Mouse (Mus musculus): Measurements from ENCODE around the gene Nol4l.

The Nol4l gene

DNA sequence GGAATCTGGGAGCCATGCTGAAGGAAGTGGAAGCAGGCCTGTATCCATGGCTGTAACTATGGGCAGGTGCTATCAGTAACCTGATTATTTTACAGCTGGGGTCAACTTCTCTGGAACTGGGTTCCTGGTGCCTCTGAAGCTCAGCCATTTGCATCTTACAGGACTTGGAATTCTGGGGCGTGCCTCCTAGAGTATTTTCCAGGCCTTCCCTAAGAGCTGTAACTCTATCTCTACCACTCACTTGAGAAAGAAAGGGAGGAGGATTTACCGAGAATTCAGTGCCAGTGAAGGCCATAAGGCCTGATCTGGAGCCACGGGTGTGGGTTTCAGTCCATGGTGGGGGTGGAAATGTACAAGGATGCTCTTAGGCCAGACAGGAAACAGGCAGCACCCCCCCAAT lies 88.5 kb downstream of the Nol4l start:
- no peak for DNase-seq

DNA sequence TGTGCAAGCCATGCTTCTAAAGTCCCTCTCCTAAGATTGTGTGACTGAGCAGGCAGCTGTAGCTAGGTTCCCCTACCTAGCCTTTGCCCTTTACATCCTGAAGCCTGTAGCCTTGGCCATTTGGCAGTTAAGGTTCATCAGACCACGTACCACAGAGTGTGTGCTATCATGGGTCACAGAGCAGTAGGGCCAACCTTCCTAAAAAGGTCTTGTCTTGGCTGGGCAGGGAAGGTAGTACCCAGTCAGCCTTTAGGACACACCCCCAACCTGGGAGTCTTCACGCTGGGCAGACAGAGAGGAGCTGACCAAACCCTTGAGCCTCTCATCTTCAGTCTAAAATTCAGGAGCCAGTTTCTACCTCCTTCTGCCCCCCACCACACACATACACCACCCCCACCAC lies 89.0 kb downstream of the Nol4l start:
- no peak for DNase-seq

DNA sequence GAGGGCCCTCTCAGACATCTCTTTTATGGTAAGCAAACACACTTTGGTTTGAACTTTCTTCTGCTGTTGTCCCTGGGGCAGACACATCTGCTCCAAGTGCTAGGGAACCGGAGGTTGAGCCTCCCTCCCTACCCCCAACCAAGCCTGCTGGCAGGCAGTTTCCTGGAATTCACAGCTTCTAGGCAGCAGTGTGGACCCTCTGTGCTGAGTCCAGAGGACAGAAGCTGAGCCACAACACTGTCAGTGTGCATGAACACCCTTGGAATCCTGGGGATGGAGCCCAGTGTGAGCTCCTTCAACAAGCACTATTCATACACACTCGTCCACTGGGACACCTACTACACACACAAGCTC lies 92.5 kb downstream of the Nol4l start:
- DNase-seq: no peak

DNA sequence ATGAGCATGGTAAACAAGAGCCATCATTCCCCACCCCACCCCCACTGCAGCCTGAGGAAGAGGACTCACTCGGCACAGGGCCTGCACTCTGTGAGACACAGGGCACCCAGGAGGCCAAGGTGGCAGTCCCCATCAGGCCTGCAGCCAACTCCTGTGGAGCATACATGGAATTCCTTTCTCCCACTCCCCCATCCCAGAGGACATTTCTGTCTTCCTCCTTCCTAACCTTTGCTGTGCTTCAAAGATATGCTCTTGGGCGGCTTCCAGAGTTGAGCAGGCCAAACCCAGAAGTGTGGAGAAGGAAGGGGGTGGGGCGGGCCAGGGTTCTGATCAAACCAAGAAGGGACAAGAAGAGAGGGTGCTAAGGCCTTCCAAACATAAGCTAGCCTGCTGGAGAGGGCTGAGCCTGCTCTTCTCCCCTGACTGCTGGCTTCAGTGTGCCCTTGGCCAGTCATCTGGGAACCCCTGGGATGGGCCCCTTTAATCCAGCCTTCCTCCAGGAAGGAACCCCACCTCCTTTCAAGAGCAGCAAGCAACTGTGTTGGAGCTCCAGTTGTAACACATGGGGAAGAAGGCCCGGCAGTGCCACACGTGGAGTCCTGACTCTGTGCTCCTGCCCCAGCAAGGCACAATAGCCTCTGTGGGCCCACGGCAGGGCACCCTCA lies 93.0 kb downstream of the Nol4l start:
- DNase-seq: no peak

DNA sequence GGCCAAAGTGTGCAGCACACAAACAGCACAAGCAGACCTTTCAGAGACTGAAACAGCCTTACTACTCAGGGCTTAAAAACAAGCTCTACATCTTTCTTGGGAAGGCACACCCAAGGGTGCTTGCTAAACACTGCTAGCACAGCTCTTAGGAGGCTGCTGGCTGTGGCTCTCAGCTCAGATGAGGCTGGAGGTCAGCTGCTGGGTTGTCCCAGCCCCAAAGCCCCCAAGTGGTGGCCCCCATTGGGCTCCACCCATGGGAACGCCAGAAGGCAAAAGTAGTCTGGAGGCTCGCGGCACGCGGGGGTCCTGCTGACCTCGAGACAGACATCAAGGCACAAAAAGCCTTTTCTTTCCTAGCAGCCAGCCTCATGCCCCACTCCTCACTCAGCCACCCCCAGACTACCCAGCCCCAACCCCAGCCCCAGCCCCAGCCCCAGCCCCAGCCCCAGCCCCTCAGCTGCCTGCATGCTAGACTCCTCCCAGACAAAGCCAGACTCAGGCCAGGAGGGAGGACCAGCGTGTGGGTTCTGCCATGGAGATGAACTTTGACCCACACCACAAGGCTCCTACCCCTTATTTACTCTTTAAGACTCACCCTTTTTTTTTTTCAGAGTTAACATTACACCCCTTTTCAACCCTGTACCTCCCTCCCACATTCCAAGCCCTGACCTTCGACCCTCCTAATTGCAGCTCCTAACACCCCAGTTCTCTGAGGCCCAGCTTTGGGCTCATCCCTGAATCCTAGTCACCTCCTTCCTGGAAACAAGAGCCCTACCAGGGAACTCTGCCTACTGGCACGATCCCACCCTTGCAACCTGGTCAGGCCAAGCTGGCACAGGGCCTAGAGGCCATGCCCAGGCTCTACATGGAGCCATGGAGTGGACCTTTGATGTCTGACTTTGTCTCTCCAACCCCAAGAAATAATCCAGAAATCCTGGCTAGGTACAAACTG lies 94.6 kb downstream of the Nol4l start:
- no peak for DNase-seq

DNA sequence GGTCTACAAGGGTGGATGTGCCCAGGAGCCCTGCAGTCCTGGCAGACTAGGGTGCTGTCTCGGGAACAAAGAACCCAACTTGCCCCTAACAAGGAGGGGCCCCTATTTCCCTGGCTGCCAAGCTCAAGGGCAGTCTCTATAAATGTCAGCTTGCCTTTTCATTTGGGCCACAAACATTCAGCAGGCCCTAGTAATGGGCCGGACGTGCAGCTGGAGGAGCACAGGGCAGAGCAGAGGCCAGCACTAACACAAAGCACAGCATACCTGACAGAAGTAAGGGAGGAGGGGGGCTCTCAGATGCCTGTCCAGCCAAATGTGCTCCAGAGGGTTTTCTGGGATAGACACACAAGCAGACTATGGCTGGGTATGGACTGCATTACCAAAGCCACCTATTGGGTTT lies 95.9 kb downstream of the Nol4l start:
- no peak for DNase-seq

DNA sequence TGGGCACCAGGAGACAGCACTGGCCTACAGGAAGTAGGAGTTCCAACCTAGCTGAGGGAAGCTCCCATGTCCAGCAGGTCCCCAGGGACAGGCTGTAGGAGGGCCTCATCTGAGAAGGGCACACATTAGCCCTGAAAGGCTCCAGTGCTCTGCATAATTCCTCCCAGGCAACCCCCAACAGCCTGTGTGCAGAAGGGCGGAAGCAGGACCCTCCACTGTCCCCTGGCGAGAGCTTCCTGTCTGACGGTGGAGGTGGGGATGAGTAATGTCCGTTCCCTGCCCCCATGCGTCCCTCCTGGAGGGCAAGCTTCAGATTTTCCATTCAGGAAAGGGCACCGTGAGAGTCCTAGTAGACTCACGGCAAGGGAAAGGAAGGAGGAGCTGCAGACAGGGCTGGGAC lies 97.3 kb downstream of the Nol4l start:
- no peak for DNase-seq

DNA sequence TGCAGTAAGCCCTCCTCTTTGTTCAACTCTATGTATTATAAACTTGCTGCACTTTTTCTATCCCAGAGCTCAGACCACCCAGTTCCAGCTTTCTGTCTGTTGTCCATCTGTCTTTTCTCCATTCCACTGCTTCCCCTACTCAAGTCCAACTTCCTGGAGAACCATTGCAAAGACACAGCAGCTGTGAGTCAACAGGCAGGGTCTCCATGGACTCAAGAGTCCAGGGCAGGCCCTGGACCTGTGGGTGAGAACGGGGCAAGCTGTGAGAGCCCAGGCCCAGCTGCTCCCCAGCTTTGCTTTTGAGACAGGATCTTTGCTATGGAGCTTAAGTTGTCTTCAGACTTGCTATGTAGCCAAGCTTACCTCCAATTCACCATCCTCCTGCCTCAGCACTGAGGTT lies 99.2 kb downstream of the Nol4l start:
- DNase-seq: no peak

DNA sequence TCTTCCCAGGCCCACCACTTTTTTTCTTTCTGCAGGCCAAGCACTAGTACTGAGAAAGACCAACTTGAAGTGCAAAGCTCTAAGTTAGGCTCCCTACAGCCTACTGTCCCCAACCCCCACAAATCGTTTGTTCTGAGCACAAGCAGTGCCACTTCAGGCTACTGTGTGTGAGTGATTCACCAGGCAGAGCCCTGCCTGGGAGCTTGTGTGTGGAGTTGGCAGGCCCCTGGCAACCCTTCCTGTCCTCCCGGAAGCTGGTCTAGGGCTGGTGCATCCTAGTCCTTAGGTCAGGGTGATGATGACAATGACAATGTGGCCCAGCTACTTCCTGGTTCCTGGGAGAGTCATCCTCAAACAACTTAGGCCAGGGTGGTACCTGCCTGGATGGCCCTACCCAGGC lies 101.3 kb downstream of the Nol4l start:
- no peak for DNase-seq

DNA sequence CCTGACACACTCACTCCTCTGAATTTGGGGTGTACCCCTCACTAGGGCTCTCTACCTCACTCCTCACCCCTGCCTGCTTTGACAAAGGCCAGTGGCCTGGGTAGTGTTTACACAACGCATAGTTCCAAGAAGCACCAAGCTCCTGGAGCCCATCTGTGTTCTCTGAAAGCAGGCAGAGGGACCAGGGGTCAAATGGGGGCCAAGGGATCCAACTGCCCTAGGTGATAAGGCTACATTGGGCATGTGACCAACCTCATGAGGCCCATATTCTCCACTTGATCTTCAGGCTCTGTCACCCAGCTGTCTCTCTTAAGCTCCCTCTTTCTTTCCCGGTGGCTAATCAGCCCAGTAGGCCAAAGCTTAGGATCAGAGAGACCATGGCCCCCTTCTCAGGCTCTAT lies 102.8 kb downstream of the Nol4l start:
- DNase-seq: no peak

DNA sequence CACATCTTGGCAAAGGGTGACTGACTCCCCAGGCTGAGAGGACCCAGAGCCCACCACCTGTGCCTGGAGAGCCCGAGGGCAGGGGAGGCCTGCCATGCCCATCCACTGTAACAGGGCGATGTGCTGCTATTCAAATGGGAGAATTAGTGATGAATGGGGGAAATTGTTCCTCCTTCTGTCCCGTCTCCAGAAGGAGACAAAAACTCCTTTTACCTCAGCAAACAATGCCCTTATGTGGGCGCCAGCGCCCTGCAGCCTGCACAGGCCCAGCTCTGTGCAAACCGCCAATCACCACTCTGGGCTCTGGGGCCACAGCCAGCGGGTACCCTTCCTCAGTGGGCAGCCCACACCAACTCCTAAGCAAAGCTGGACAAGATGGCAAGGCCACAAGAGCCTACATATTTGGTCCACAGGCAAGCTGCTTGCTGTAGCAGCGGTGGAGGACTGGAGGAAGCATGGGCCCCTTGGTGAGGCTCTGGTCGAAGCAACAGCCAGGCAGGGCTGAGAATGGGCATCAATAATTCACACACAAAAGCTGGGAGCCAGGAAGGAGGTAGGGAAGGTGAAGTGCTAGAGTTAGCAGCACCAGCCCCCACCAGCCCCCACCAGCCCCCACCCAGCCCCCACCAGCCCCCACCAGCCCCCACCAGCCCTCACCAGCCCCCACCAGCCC lies 103.6 kb downstream of the Nol4l start:
- DNase-seq: no peak

DNA sequence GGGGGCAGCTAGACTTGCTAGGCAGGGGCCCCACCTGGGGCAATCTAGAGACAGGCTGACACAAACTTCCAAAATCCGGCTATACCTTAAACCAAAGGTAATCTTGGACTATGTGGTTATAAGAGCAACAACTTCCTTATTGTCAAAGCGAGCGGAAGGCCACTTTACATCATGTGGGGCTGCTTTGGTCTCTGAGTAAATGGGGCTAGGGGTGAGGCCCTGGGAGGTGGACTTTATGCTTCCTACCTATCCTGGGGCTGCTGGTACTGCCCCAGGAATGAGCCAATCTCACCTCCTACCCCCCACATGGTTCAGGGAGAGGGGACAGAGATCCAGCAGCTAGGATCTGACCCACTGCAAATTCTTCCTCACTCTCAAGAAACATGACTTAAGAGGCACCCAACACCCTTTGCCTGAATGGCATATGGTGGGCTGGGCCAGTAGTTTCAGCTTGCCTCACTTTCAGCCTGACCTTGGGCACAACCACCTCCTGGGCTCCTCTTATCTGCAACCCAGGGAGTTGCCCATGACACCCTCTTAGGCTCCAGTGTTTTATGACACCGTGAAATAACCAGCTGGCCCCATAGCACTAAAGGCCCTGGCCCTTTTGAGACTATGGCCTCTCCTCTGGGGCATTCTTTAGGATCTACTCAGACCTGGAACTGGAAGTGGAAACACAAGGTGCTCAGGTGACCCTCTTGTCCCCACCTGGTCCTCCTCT lies 104.5 kb downstream of the Nol4l start:
- no peak for DNase-seq

DNA sequence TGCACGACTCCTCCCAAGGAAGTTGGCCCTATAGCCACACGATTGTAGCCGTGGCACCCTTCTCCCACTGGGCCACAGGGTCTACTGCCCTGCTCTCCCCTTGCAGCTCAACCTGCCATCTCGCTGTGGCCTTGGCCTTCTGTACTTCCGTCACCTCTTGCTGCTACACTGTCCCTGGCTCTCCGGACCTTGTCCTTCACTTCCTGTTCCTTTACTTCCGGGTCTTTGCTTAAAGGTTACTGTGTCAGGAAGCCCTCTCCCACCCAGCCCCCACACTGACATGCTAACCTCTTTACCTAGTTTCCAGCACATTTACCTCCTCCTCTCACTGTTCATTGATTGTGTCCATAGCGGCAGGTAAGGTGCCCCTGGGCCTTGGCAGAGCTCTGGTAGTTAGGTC lies 105.2 kb downstream of the Nol4l start:
- no peak for DNase-seq

DNA sequence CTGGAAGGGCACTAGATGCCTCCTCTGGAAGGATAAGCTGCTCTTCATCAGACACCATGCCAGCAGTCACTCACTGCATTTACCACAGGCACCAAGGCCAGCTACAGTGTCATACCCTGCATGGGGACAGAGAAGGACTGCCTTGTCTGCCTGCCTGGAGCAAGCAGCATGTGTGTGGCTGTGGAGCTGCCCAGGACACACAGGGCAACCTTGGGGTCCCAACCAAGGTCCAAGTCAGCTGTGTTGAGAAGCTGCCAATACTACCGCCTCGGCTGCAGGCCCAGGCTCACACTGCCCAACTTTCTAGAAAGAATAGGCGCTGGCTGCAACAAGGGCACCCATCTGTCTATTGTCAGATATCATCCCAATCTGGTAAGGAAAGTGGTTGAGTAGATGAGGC lies 106.7 kb downstream of the Nol4l start:
- DNase-seq: no peak

DNA sequence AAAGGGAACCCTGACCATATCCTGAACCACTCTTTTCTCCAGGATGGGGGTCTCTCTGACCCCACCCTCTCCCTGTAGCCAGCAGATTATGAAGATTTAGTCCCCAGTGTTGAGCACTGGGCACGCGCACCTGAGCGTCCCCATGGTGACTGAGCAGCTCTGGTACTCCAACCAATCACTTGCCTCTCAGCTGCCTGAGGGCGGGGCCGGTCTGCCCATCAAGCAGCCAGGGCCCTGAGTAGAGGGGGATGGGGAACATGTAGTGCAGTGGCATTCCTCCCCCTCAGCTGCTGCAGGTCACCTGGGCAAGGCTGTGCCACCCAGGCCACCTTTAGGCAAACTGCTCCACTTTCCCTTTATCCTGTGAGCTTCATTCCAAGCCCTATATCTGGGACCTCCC lies 107.7 kb downstream of the Nol4l start:
- DNase-seq: no peak

DNA sequence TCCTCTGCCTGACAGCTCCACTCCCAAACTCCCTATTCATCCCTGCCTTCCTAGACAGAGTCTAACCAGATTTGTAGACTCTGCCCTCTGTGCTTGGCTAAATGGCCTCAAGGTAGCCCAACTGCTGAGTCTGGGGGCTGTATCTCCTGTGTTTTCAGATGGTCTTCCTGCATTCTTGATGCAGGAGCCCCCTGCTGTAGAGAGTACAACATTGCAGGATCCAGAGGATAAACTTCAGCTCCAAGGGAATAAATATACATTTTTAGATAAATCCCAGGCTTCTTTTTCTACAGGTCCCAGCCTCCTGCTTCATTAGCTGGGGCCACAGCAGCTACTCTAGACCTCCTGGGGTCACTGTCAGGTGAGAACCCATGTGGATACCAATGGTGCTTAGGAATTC lies 108.5 kb downstream of the Nol4l start:
- DNase-seq: no peak

DNA sequence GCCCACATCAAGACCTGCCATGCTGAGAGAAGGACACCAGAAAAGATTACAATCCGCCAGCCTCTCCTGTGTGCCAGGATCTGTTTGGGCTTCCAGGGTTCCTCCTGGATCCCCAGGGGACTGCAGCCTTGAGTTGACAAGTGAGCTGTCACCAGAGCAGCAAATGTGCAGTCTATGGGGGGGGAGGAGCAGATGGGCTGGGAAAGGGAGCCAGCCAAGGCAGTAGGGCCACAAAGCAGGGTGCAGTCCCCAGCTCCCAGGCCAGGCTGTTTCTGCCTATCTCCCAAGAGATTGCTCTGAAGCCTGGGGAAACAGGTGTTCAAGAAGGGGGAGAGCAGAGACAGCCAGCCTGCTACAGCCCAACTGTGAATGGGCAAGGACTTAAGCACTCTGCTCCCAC lies 111.4 kb downstream of the Nol4l start:
- no peak for DNase-seq

DNA sequence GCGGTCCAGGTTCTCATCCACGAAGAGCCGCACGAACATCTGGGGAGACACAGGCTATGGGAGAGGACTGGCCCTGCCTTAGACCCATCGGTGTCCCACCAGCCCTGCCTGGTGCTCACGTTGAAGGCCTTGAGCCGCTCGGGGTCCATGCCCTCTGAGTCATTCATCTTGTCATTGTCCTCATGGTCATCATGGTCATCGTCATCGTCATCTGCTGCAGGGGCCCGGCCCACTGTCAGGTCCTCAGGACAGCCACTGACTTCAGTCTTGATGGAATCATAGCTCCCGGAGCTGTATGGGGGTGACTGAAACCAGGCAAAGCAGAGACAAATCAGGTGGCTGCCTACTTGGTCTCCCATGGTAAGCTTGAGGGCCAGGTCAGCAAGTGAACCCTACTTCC lies 111.9 kb downstream of the Nol4l start:
- DNase-seq: no peak

DNA sequence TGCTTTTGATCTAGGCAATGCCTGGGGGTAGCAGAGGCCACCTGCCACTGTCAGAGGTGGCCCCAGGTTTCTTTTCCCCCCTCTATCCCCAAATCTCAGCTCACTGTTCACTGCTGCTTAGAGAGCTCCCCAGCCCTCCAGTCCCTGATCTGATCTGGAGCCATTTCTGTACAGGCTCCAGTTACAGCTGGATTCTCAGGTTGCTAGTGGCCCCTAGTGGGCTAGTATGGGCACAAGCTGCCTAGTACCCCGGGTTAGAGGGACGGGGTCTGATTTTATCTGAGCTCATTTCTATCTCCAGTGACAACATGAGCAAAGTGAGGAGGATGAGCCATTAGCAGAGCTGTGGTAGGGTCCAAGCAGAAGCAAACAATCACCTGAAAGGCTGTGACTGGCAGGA lies 115.2 kb downstream of the Nol4l start:
- peak; percentile 54 for DNase-seq

DNA sequence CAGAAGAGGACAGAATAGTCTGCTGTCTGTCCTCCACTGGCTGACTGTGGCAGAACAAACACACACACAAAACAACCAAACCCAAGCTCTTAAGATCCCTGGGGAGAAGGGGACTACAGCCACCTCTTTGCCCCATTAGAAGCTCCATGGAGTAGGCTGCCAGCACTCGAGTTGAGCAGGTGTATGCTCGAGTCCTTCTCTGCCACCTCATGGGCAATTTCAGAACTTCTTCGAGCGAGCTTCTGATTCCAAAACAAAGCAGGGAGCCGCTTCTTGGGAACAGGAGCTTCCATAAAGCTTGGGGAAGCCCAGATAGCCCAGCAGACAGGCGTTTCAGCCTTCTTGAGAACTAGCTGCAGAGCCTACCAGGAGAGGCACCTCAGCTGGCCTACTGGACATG lies 117.2 kb downstream of the Nol4l start:
- no peak for DNase-seq

DNA sequence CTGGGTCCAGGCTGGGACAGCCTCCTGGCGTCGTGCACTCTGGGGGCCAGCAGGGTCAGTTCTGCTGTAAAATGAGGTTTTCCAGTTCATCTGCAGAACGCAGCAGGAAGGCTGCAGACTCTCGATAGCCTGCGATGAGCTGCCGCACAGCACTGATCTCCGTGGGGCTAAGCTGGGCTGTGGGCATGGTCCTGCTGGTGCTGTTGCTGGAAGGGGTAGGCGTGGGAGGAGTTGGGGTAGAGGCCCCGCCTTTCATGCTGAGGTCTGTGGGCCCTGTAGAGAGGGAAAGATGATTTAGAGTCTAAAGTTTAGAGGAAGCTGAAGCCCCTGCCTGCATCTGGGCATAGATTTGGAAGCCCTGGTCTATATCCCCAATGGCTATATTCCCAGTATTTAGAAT lies 118.2 kb downstream of the Nol4l start:
- DNase-seq: no peak

DNA sequence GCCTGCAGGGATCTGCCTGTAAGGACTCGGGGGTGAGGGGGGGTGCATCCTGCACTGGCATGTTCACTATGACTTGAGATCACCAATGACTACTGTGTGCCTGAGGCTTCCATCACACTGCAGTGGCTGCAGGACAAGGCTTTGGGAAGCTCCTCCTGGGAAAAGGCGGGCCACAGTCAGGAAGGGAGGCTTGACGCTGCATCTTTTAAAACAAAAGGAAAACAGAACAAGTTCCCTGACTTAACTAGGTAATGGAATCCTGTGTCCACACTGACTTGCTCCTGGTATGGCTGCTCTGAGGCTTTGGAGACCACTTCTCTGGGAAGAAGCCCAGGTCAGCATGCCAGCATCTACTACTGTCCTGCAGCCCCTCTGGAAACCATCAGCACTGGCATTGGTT lies 120.8 kb downstream of the Nol4l start:
- DNase-seq: no peak

DNA sequence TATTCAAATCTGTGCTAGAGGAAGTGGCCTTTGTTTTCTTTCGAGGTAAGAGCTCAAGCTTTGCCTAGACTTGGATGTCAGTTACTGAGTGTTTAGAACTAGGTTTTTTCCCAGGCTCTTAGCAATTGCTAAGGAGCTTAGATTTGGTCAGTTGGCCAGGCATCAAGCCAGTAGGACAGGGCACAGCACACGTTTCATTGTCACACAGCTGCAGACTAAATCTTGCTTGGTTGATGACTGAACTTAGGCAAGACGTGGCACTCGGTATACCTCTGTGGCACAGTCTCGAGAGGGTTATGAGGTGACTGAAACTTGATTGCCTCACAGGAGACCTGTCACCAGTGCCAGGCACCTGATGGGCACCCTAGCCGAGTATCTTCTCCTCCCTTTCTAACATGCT lies 122.9 kb downstream of the Nol4l start:
- DNase-seq: no peak
